Mouse (Mus musculus) small intestine, adult 2 months (tissue): ENCODE measurements at regions not wholly inside any gene's neighbourhood (a gene's known extent, or its start where the extent isn't known, plus 50 kb on each side); places are given as distances from the start of the nearest gene placed in this dataset.

Source experiments
- CTCF ChIP-seq: fragments of 200-500 bp; IDR thresholded peaks from 2 replicates; pipeline ENCODE4 v1.5.1; 2012; ENCODE audit warnings: low read depth, mild to moderate bottlenecking, control low read depth, inconsistent platforms, low read length, moderate library complexity, mixed read lengths; ENCODE audit not compliant: insufficient replicate concordance, insufficient read length; ENCODE audit errors: extremely low read depth
- POLR2A ChIP-seq: fragments of 200-500 bp; IDR thresholded peaks from 2 replicates; pipeline ENCODE4 v1.6.1; 2012; ENCODE audit warnings: low read depth, mild to moderate bottlenecking, control low read depth, inconsistent platforms, low read length, moderate library complexity

- TF ChIP-seq CTCF (no peak), POLR2A (no peak)
Measured at GRCm38 (mm10) chr15:5519997-5520396, 276.0 kb upstream of the Ptger4 start.
